Mouse (Mus musculus) intestine, postnatal 0 days (tissue): ENCODE results near the gene Fpgs. TPM values are rescaled to one million over a fixed set of nuclear protein-coding genes. Genes with fewer than 3 reads are reported as not detected.

Experiments used
- ATAC-seq: fragments of 200-750 bp; cut with Nextera tagmentation; 2 replicates; pipeline ENCODE4 v1.8.0; 2017; ENCODE audit warnings: mild to moderate bottlenecking, moderate TSS enrichment, moderate library complexity
- H3K27ac ChIP-seq: fragments of 300-500 bp; sonication (generic); 2 replicates; pipeline ENCODE4 v1.5.1; 2014; ENCODE audit warnings: mild to moderate bottlenecking, low read depth, low read length, moderate library complexity
- H3K27me3 ChIP-seq: fragments of 300-500 bp; sonication (generic); replicated peaks from 2 replicates; pipeline ENCODE4 v1.6.1; 2014; ENCODE audit warnings: low read length, mixed read lengths; ENCODE audit not compliant: control insufficient read depth, insufficient read depth
- H3K36me3 ChIP-seq: fragments of 300-500 bp; sonication (generic); 2 replicates; pipeline ENCODE4 v1.6.1; 2014; ENCODE audit warnings: mild to moderate bottlenecking, moderate library complexity; ENCODE audit not compliant: control insufficient read depth, insufficient read depth
- H3K4me1 ChIP-seq: fragments of 300-500 bp; sonication (generic); replicated peaks from 2 replicates; pipeline ENCODE4 v1.6.1; 2014; ENCODE audit warnings: antibody characterized with exemption, low read length, mixed read lengths; ENCODE audit not compliant: control insufficient read depth, insufficient read depth
- H3K4me2 ChIP-seq: fragments of 300-500 bp; sonication (generic); replicated peaks from 2 replicates; pipeline ENCODE4 v1.6.1; 2014; ENCODE audit warnings: low read depth, mild to moderate bottlenecking, moderate library complexity
- H3K4me3 ChIP-seq: fragments of 300-500 bp; sonication (generic); 2 replicates; pipeline ENCODE4 v1.5.1; 2014; ENCODE audit warnings: low read depth, low read length
- H3K9ac ChIP-seq: fragments of 300-500 bp; sonication (generic); 2 replicates; pipeline ENCODE4 v1.6.1; 2014; ENCODE audit warnings: mild to moderate bottlenecking, low read depth, low read length
- H3K9me3 ChIP-seq: fragments of 300-500 bp; sonication (generic); 2 replicates; pipeline ENCODE4 v1.6.1; 2016; ENCODE audit warnings: mixed run types; ENCODE audit not compliant: control insufficient read depth
- CTCF ChIP-seq: sonication (generic); IDR thresholded peaks from 2 replicates; pipeline ENCODE4 v1.5.1; 2016; ENCODE audit warnings: low read depth, mild to moderate bottlenecking, control low read depth, antibody characterized with exemption, moderate library complexity
- WGBS: fragments of 180-500 bp; shearing (Covaris S2); extraction: QIAGEN DNeasy Blood & Tissue Kit; methylation state at CpG from one replicate; pipeline ENCODE4 v1.1.7; 2014; 5-methylcytosine and 5-hydroxymethylcytosine counted together
- polyA plus RNA-seq: library from polyadenylated mRNA; unstranded; fragments of >200 nt; fragmentation: Nextera tagmentation; extraction: Ambion mirVana; gene quantifications from 2 replicates; pipeline ENCODE4 v1.2.1, GENCODE M21; 2015

Gene Fpgs
- polyA plus RNA-seq, 1 experiment from 2014 or later: 12.4 TPM

GRCm38 (mm10) chr2:32744272-32744982 lies 40.5 kb upstream of the Fpgs start:
- Histone ChIP-seq H3K27ac (no peak overlapping the region), H3K9ac (no peak overlapping the region), H3K4me3 (no peak overlapping the region), H3K27me3 (peaks cover 23% of the 10 kb centered on the region), H3K4me2 (no peak overlapping the region), H3K4me1 (no peaks in the 10 kb centered on the region), H3K9me3 (no peaks in the 10 kb centered on the region), H3K36me3 (peaks cover 8% of the 10 kb centered on the region; the same call in 1 of the 2 replicates)
- no peak for TF ChIP-seq CTCF
- no peak for ATAC-seq
- WGBS: 68% methylated on average over 15 of the region's 15 CpGs

DNA sequence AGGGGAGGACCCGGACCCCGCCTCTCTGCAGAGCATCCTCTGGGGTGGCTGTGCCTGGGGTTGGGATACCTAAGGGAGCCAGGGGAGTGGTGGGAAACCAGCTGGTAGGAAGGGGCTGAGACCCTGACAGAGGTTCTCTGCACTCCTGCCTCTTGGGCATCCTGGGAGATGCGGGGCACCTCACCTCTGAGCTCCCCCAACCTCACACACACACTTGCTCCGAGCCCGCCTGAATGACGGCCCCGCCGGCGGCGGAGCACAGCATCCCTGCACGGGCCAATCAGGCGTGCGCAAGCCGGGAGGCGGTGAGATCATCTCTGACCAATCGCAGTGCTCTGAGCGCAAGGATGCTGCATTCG lies 38.2 kb upstream of the Fpgs start:
- Histone ChIP-seq H3K4me3 (peak overlapping the region; percentile 37; the same call in 1 of the 2 replicates), H3K27ac (no peak overlapping the region), H3K9ac (no peak overlapping the region), H3K9me3 (no peaks in the 10 kb centered on the region), H3K36me3 (0 out of 2 replicates have a peak, but pooled peaks cover 8% of the 10 kb centered on the region), H3K4me1 (no peaks in the 10 kb centered on the region), H3K4me2 (peak overlapping the region; percentile 70), H3K27me3 (peaks cover 23% of the 10 kb centered on the region)
- no peak for ATAC-seq
- WGBS: 10% methylated on average over 18 of the region's 18 CpGs
- no peak for TF ChIP-seq CTCF

GRCm38 (mm10) chr2:32741273-32742172 lies 37.6 kb upstream of the Fpgs start:
- Histone ChIP-seq H3K27me3 (peaks cover 23% of the 10 kb centered on the region), H3K4me3 (peak overlapping the region; percentile 37), H3K4me2 (peak overlapping the region; percentile 70), H3K9me3 (no peaks in the 10 kb centered on the region), H3K9ac (peak overlapping the region; percentile 11; the same call in 1 of the 2 replicates), H3K4me1 (no peaks in the 10 kb centered on the region), H3K36me3 (0 out of 2 replicates have a peak, but pooled peaks cover 8% of the 10 kb centered on the region), H3K27ac (no peak overlapping the region)
- peak; percentile 14; the same call in 1 of the 2 replicates for TF ChIP-seq CTCF
- 10% methylated on average over 56 of the region's 58 CpGs for WGBS
- ATAC-seq: 0 out of 2 replicates have a peak, but pooled peaks have one; percentile 17

GRCm38 (mm10) chr2:32740916-32741272 lies 36.9 kb upstream of the Fpgs start, which contains the start of gene 6330409D20Rik:
TSS of gene 6330409D20Rik (minus strand) at chr2:32741016.
- peak within 1 kb of the TSS; percentile 37 for H3K4me3 ChIP-seq
- no peaks in the 10 kb centered on the region for H3K4me1 ChIP-seq
- 10% methylated on average over 11 of the region's 11 CpGs for WGBS
- TF ChIP-seq CTCF: no peak
- peaks cover 23% of the 10 kb centered on the region for H3K27me3 ChIP-seq
- peak within 1 kb of the TSS; percentile 11; the same call in 1 of the 2 replicates for H3K9ac ChIP-seq
- no peaks in the 10 kb centered on the region for H3K9me3 ChIP-seq
- H3K36me3 ChIP-seq: 0 out of 2 replicates have a peak, but pooled peaks cover 5% of the 10 kb centered on the region
- H3K4me2 ChIP-seq: peak within 1 kb of the TSS; percentile 70
- no peak within 1 kb of the TSS for H3K27ac ChIP-seq
- ATAC-seq: no peak

DNA sequence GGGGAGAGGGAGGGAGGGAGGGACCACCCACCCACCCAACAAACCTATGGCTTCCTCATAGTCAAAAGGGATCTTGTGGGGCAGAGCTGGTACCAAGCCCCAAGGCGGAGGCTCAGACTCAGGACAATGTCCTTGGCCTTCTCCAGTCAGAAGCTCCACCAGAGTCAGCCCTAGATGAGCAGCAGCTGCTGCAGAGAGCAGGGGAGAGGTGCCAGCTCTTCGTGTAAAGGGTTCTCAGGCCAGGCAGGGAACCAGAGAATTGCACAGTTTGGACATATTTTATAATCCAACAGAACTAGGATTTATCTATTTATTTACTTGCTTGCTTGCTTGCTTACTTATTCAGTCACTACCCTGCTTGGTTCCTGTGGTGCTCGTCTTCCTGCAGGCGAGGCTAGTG lies 35.4 kb upstream of the Fpgs start:
- Histone ChIP-seq H3K9ac (no peak overlapping the region), H3K27me3 (peaks cover 23% of the 10 kb centered on the region), H3K36me3 (no peaks in the 10 kb centered on the region), H3K9me3 (no peaks in the 10 kb centered on the region), H3K4me3 (no peak overlapping the region), H3K4me2 (no peak overlapping the region), H3K27ac (no peak overlapping the region), H3K4me1 (no peaks in the 10 kb centered on the region)
- no peak for ATAC-seq
- TF ChIP-seq CTCF: no peak
- WGBS: 63% methylated on average over 4 of the region's 4 CpGs

- no peaks in the 10 kb centered on the region for H3K9me3 ChIP-seq
- no peak overlapping the region for H3K9ac ChIP-seq
- no peak overlapping the region for H3K27ac ChIP-seq
- no peak overlapping the region for H3K4me2 ChIP-seq
- H3K4me1 ChIP-seq: no peaks in the 10 kb centered on the region
- ATAC-seq: no peak
- peaks cover 16% of the 10 kb centered on the region for H3K27me3 ChIP-seq
- 62% methylated on average over 6 of the region's 6 CpGs for WGBS
- no peaks in the 10 kb centered on the region for H3K36me3 ChIP-seq
- no peak overlapping the region for H3K4me3 ChIP-seq
- 0 out of 2 replicates have a peak, but pooled peaks have one; percentile 13 for TF ChIP-seq CTCF
These were observed 33.1 kb upstream of the Fpgs start for GRCm38 (mm10) chr2:32737008-32737407.
